Mouse (Mus musculus) ES-E14 (cell line): ENCODE measurements around the gene Rfc2. TPM values are rescaled to one million over a fixed set of nuclear protein-coding genes. Genes with fewer than 3 reads are reported as not detected.
"Not testable (repeated sequence)": the region's sequence is repeated elsewhere in the genome, so short reads cannot be mapped to it uniquely, and the experiment has no call there.

ENCODE experiments used
- DNase-seq: peaks from one replicate; pipeline ENCODE4 v3.0.0-alpha.2; 2013; ENCODE audit warnings: low read depth, low spot score
- H3K27ac ChIP-seq: 2 replicates; pipeline ENCODE4 v1.5.1; 2012; ENCODE audit warnings: low read depth, mild to moderate bottlenecking, low read length, moderate library complexity, mixed read lengths; ENCODE audit not compliant: poor library complexity, insufficient read depth, severe bottlenecking
- H3K36me3 ChIP-seq: 2 replicates; pipeline ENCODE4 v1.6.1; 2012; ENCODE audit warnings: mild to moderate bottlenecking, low read length, moderate library complexity, mixed read lengths; ENCODE audit not compliant: control insufficient read depth, poor library complexity, insufficient read depth, severe bottlenecking
- H3K4me1 ChIP-seq, 2 experiments: fragments of 150-350 bp in 1 of 2; sonication (generic) in 1 of 2; 2 replicates each; pipeline ENCODE4 v1.6.1; 2012; ENCODE audit warnings: low read length in 2 of 2, mild to moderate bottlenecking in 1 of 2, mixed read lengths in 1 of 2; ENCODE audit not compliant: control insufficient read depth in 2 of 2, insufficient read depth in 2 of 2, poor library complexity in 1 of 2
- H3K4me3 ChIP-seq, 2 experiments: fragments of 150-350 bp in 1 of 2; sonication (generic) in 1 of 2; 2 replicates each; pipeline ENCODE4 v1.5.1; 2012; ENCODE audit warnings: low read length in 2 of 2, low read depth in 1 of 2, mild to moderate bottlenecking in 1 of 2, mixed read lengths in 1 of 2; ENCODE audit not compliant: insufficient read depth in 1 of 2, poor library complexity in 1 of 2, severe bottlenecking in 1 of 2
- H3K9ac ChIP-seq: 2 replicates; pipeline ENCODE4 v1.6.1; 2012; ENCODE audit warnings: low read depth, mild to moderate bottlenecking, low read length, mixed read lengths; ENCODE audit not compliant: poor library complexity, insufficient read depth, severe bottlenecking
- H3K9me3 ChIP-seq: fragments of 150-350 bp; sonication (generic); 2 replicates; pipeline ENCODE4 v1.6.1; 2012; ENCODE audit warnings: low read depth, mild to moderate bottlenecking, low read length; ENCODE audit not compliant: control insufficient read depth, insufficient read depth
- CHD2 ChIP-seq: IDR thresholded peaks from 2 replicates; pipeline ENCODE4 v1.6.1; 2014; ENCODE audit warnings: mild to moderate bottlenecking, low read depth, low read length, inconsistent platforms
- HCFC1 ChIP-seq: IDR thresholded peaks from 2 replicates; pipeline ENCODE4 v1.6.1; 2012; ENCODE audit warnings: low read length, inconsistent platforms, borderline replicate concordance; ENCODE audit not compliant: insufficient read depth
- MAFK ChIP-seq: IDR thresholded peaks from 2 replicates; pipeline ENCODE4 v1.6.1; 2014; ENCODE audit warnings: mild to moderate bottlenecking, low read depth, low read length, inconsistent platforms; ENCODE audit not compliant: insufficient read depth
- ZC3H11A ChIP-seq: IDR thresholded peaks from 2 replicates; pipeline ENCODE4 v1.6.1; 2012; ENCODE audit warnings: low read depth, mild to moderate bottlenecking, inconsistent platforms, low read length, borderline replicate concordance
- ZNF384 ChIP-seq: IDR thresholded peaks from 2 replicates; pipeline ENCODE4 v1.6.1; 2012; ENCODE audit warnings: low read depth, low read length, inconsistent platforms
- in situ Hi-C, 2 experiments: fragments of 600-800 bp; cut with MboI; formaldehyde crosslinking; loops; one replicate each; pipeline ENCODE4 v1.15.1; 2025; ENCODE audit warnings: low sequenced_read_pairs in 2 of 2, inconsistent platforms in 1 of 2; ENCODE audit not compliant: unreplicated experiment in 2 of 2
- total RNA-seq: library from RNA; depleted of rRNA; stranded (reverse); fragments of 300-350 nt; gene quantifications from 2 replicates; pipeline ENCODE4 v1.2.3, GENCODE M21; 2012; rRNA removed

Gene Rfc2
- total RNA-seq, 1 experiment = 168 TPM

- TF ChIP-seq ZNF384 (0 out of 2 replicates have a peak, but pooled peaks have one; percentile 19), CHD2 (no peak), ZC3H11A (no peak), HCFC1 (no peak), MAFK (no peak)
- peaks cover 0 to 4% of the 10 kb centered on the region in 2 experiments; a peak in 2 of 4 replicates for H3K4me1 ChIP-seq
- DNase-seq = no peak
- no peaks in the 10 kb centered on the region for H3K36me3 ChIP-seq
- no peak overlapping the region for H3K9ac ChIP-seq
- in situ Hi-C loops = no loop called here
- no peak overlapping the region for H3K27ac ChIP-seq
- H3K9me3 ChIP-seq = no peaks in the 10 kb centered on the region
- H3K4me3 ChIP-seq = no peak overlapping the region
Measured at GRCm38 (mm10) chr5:134647394-134647793, 66.2 kb downstream of the Rfc2 start.

DNA sequence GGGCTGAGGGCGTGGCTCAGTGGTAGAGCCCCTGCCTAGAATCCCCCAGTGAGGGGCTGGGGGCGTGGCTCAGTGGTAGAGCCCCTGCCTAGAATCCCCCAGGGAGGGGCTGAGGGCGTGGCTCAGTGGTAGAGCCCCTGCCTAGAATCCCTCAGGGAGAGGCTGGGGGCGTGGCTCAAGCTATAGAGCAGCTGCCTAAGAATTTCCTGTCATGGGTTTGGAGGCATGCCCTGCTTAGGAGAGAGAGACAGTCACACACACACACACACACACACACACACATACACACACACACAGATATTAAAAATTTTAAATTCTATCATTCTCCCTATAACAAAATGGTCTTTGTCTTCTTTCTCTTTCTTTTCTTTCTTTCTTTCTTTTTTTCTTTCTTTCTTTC, 67.8 kb downstream of the Rfc2 start:
- H3K36me3 ChIP-seq, H3K27ac ChIP-seq, in situ Hi-C loops, H3K9ac ChIP-seq, H3K4me1 ChIP-seq, H3K4me3 ChIP-seq, H3K9me3 ChIP-seq: not testable (repeated sequence)
- peak; percentile 27 for DNase-seq

DNA sequence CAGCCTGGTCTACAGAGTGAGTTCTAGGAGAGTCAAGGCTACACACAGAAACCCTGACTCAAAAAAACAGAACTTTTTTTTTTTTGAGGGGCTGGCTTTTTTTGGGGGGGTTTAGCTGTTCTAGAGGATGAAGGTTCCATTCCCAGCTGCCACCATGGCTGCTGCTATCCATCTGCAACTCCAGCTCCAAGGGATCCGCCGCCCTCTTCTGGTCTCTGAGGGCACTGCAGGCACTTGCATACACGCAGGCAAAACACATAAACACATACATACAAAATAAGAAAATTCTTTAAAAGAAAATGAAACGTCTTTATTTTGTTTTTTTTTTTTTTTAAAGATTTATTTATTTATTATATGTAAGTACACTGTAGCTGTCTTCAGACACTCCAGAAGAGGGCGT, 69.8 kb downstream of the Rfc2 start:
- Histone ChIP-seq H3K4me1 (peaks cover 0 to 6% of the 10 kb centered on the region in 2 experiments; a peak in 2 of 4 replicates), H3K9ac (no peak overlapping the region), H3K27ac (no peak overlapping the region), H3K36me3 (no peaks in the 10 kb centered on the region), H3K9me3 (no peaks in the 10 kb centered on the region), H3K4me3 (no peak overlapping the region)
- peak; percentile 64 for DNase-seq
- in situ Hi-C loops = no loop called here
- 0 out of 2 replicates have a peak, but pooled peaks have one; percentile 25 for TF ChIP-seq ZC3H11A
- TF ChIP-seq HCFC1 = no peak

Other genes with a start within 250 kb of the Rfc2 start
- 63.5 and 118 TPM in 2 replicates for gene Gtf2ird1, start 124.7 kb upstream of the Rfc2 start, total RNA-seq
- 7.9 and 10.5 TPM in 2 replicates for gene Clip2, start 28.9 kb upstream of the Rfc2 start, total RNA-seq
- gene Syna, start 21.2 kb upstream of the Rfc2 start, total RNA-seq = 0.16 and 0.18 TPM in 2 replicates
- 3.6 and 4.3 TPM in 2 replicates for gene Lat2, start 33.7 kb downstream of the Rfc2 start, total RNA-seq
- 263 and 322 TPM in 2 replicates for gene Eif4h, start 58.1 kb downstream of the Rfc2 start, total RNA-seq
- gene Limk1, start 107.2 kb downstream of the Rfc2 start, total RNA-seq = 14.0 and 15.9 TPM in 2 replicates
- gene Eln, start 166.0 kb downstream of the Rfc2 start, total RNA-seq = 0.85 and 0.98 TPM in 2 replicates